Mouse (Mus musculus): ENCODE results near the gene P4ha3. TPM values are rescaled to one million over a fixed set of nuclear protein-coding genes. Genes with fewer than 3 reads are reported as not detected.

The P4ha3 gene
- polyA plus RNA-seq, 1 experiment from 2014 or later: 7.7 TPM

DNA sequence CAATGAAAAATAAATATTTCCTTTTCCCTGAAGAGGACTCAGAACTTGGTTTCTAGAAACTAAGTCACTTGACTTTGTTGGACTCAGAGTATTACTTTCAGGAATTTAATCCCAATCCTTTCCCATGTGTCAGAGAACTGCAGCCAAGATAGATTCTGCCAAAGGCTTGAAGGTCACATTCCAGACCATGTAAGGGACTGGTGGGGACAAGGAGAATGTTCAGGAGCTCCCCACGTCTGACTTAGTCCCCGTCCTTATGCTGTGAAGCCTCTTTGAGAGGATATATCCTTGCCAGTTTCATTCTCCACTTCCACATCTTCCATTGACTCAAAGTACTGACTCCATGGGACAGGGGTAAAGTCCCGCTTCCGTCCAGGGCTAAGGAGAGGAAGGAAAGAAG is 69.7 kb downstream of the P4ha3 start:
- WGBS: 79% methylated on average over 4 of the region's 4 CpGs
- Histone ChIP-seq H3K9ac (no peak overlapping the region), H3K36me3 (peaks cover 31% of the 10 kb centered on the region)

DNA sequence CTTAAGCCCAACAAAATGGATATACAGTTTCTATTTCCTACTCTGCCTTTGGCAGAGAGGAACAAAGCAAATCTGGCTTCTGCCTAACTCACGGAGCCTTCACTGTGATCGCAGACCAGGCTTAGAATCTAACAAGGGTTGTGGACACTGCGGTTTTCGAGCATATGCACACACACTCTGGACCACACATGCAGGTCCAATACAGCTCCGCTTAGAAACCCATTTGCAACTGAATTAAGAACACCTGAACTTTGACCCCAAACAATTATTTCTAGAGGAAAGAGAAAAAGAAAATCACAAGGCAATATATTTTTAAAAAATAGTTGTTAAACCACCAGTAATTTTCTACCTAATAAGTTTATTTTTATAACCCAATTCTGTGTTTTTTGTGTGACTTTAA is 71.0 kb downstream of the P4ha3 start:
- ATAC-seq (replicated peaks; ENCODE audit: low FRiP score): no peak
- H3K36me3 ChIP-seq: peaks cover 25% of the 10 kb centered on the region
- H3K27ac ChIP-seq: no peak overlapping the region
- no peak overlapping the region for H3K9ac ChIP-seq
- H3K27me3 ChIP-seq: no peaks in the 10 kb centered on the region
- H3K4me2 ChIP-seq: no peak overlapping the region
- H3K9me3 ChIP-seq (replicated peaks): no peaks in the 10 kb centered on the region
- 71% methylated on average over 5 of the region's 5 CpGs for WGBS
- H3K4me3 ChIP-seq (replicated peaks): no peak overlapping the region
- H3K4me1 ChIP-seq: no peaks in the 10 kb centered on the region

More for the DNA sequence above, 69.7 kb downstream of the P4ha3 start:
- Histone ChIP-seq H3K4me1 (no peaks in the 10 kb centered on the region), H3K27ac (no peak overlapping the region), H3K4me3 (replicated peaks) (no peak overlapping the region), H3K4me2 (no peak overlapping the region), H3K27me3 (no peaks in the 10 kb centered on the region), H3K9me3 (replicated peaks) (no peaks in the 10 kb centered on the region)
- no peak for ATAC-seq (replicated peaks; ENCODE audit: low FRiP score)

GRCm38 (mm10) chr7:100356768-100357167 is 71.4 kb downstream of the P4ha3 start:
- H3K4me3 ChIP-seq (replicated peaks): no peak overlapping the region
- no peaks in the 10 kb centered on the region for H3K27me3 ChIP-seq
- WGBS: 63% methylated on average over 1 of the region's 1 CpGs
- no peaks in the 10 kb centered on the region for H3K4me1 ChIP-seq
- H3K9ac ChIP-seq: no peak overlapping the region
- H3K9me3 ChIP-seq (replicated peaks): no peaks in the 10 kb centered on the region
- H3K27ac ChIP-seq: no peak overlapping the region
- ATAC-seq (replicated peaks; ENCODE audit: low FRiP score): no peak
- H3K36me3 ChIP-seq: peaks cover 20% of the 10 kb centered on the region
- H3K4me2 ChIP-seq: no peak overlapping the region

GRCm38 (mm10) chr7:100357856-100358255 is 72.5 kb downstream of the P4ha3 start:
- Histone ChIP-seq H3K4me3 (replicated peaks) (no peak overlapping the region), H3K4me1 (0 out of 2 replicates have a peak, but pooled peaks cover 2% of the 10 kb centered on the region), H3K27ac (no peak overlapping the region), H3K27me3 (no peaks in the 10 kb centered on the region), H3K4me2 (no peak overlapping the region), H3K9ac (no peak overlapping the region), H3K9me3 (replicated peaks) (no peaks in the 10 kb centered on the region), H3K36me3 (peaks cover 15% of the 10 kb centered on the region)
- no peak for ATAC-seq (replicated peaks; ENCODE audit: low FRiP score)

- H3K4me2 ChIP-seq: no peak overlapping the region
- H3K9ac ChIP-seq: no peak overlapping the region
- WGBS: 86% methylated on average over 2 of the region's 2 CpGs
- H3K27ac ChIP-seq: no peak overlapping the region
- H3K27me3 ChIP-seq: no peaks in the 10 kb centered on the region
- H3K9me3 ChIP-seq (replicated peaks): no peaks in the 10 kb centered on the region
- no peak for ATAC-seq (replicated peaks; ENCODE audit: low FRiP score)
- no peak overlapping the region for H3K4me3 ChIP-seq (replicated peaks)
- H3K4me1 ChIP-seq: peaks cover 7% of the 10 kb centered on the region; the same call in 1 of the 2 replicates
- no peaks in the 10 kb centered on the region for H3K36me3 ChIP-seq
These were observed 77.8 kb downstream of the P4ha3 start for GRCm38 (mm10) chr7:100363162-100363561.

- Histone ChIP-seq H3K4me1 (peaks cover 15% of the 10 kb centered on the region; the same call in 1 of the 2 replicates), H3K9me3 (replicated peaks) (no peaks in the 10 kb centered on the region), H3K4me3 (replicated peaks) (no peak overlapping the region), H3K9ac (no peak overlapping the region), H3K27me3 (no peaks in the 10 kb centered on the region), H3K36me3 (no peaks in the 10 kb centered on the region; the same call in 1 of the 2 replicates), H3K27ac (no peak overlapping the region), H3K4me2 (no peak overlapping the region)
- WGBS: 27% methylated on average over 6 of the region's 6 CpGs
- ATAC-seq (replicated peaks; ENCODE audit: low FRiP score): no peak
These were observed 79.6 kb downstream of the P4ha3 start for GRCm38 (mm10) chr7:100364888-100365287.

Other genes starting within 250 kb of the P4ha3 start
- gene Pold3, start 164.0 kb upstream of the P4ha3 start, polyA plus RNA-seq (2015; fragmentation: Nextera tagmentation; extraction: Ambion mirVana): 64.3 and 66.3 TPM in 2 replicates
- 21.5 TPM in 2 replicates for gene Lipt2, start 126.2 kb upstream of the P4ha3 start, polyA plus RNA-seq (2015; fragmentation: Nextera tagmentation; extraction: Ambion mirVana)
- gene Kcne3, start 109.0 kb upstream of the P4ha3 start, polyA plus RNA-seq (2015; fragmentation: Nextera tagmentation; extraction: Ambion mirVana): 5.1 and 5.9 TPM in 2 replicates
- gene Pgm2l1, start 58.1 kb upstream of the P4ha3 start, polyA plus RNA-seq (2015; fragmentation: Nextera tagmentation; extraction: Ambion mirVana): 3.8 and 4.4 TPM in 2 replicates
- gene C2cd3, start 86.7 kb downstream of the P4ha3 start, polyA plus RNA-seq (2015; fragmentation: Nextera tagmentation; extraction: Ambion mirVana): 27.4 and 28.1 TPM in 2 replicates
- gene Ppme1, start 86.8 kb downstream of the P4ha3 start, polyA plus RNA-seq (2015; fragmentation: Nextera tagmentation; extraction: Ambion mirVana): 61.2 and 68.9 TPM in 2 replicates
- 0.12 and 0.17 TPM in 2 replicates for gene Ucp3, start 187.5 kb downstream of the P4ha3 start, polyA plus RNA-seq (2015; fragmentation: Nextera tagmentation; extraction: Ambion mirVana)
- gene Ucp2, start 207.8 kb downstream of the P4ha3 start, polyA plus RNA-seq (2015; fragmentation: Nextera tagmentation; extraction: Ambion mirVana): 191 and 221 TPM in 2 replicates
- gene Dnajb13, start 229.4 kb downstream of the P4ha3 start, polyA plus RNA-seq (2015; fragmentation: Nextera tagmentation; extraction: Ambion mirVana): 0.40 and 0.42 TPM in 2 replicates